Mouse (Mus musculus): ENCODE measurements around the gene Rab8b.

GRCm38 (mm10) chr9:66910677-66911076 lies 8.8 kb downstream of the Rab8b start:
- TF ChIP-seq CTCF (IDR thresholded peaks at IDR 0.05; ENCODE audit: low read depth, low read length) (no peak), GATA1 (IDR thresholded peaks at IDR 0.05; ENCODE audit: borderline replicate concordance, low read length) (no peak), POLR2AphosphoS5 (IDR thresholded peaks at IDR 0.05; ENCODE audit: insufficient replicate concordance, low read depth, low read length) (no peak), TAL1 (conservative IDR thresholded peaks at IDR 0.05; ENCODE audit: low read depth, low read length) (no peak)

All from G1E (cell line).